8 mouse cellular contexts compared by ENCODE assay signal in genomic region chr2:174327295-174327981, GRCm38 (mm10). TPM values are rescaled to one million over a fixed set of nuclear protein-coding genes. Genes with fewer than 3 reads are reported as not detected.
A peak's percentile ranks its signal among the peaks of the same experiment; 100 is the strongest.
DNase-seq lines count a peak whose midpoint lies in the region; ATAC-seq and TF ChIP-seq lines count a peak whose summit lies in the region.

No protein-coding gene starts in this region.

- H3K4me2 ChIP-seq in intestine, embryonic 15.5 days (replicated peaks) = peak overlapping the region; percentile 79
- H3K4me2 ChIP-seq in limb, embryonic 13.5 days (replicated peaks) = peak overlapping the region; percentile 80
- peak overlapping the region; percentile 69 for H3K4me2 ChIP-seq in midbrain, embryonic 15.5 days

- H3K9ac ChIP-seq in intestine, embryonic 15.5 days = peak overlapping the region; percentile 54
- peak overlapping the region; percentile 100 for H3K9ac ChIP-seq in limb, embryonic 13.5 days
- H3K9ac ChIP-seq in midbrain, embryonic 15.5 days = peak overlapping the region; percentile 59

- no peaks in the 10 kb centered on the region for H3K36me3 ChIP-seq in intestine, embryonic 15.5 days
- peaks cover 20% of the 10 kb centered on the region for H3K36me3 ChIP-seq in limb, embryonic 13.5 days
- H3K36me3 ChIP-seq in midbrain, embryonic 15.5 days (replicated peaks) = no peaks in the 10 kb centered on the region

- DNase-seq in heart, adult 11 months = peak; percentile 98
- DNase-seq in heart, adult 8-10 months (ENCODE audit: low spot score) = no peak
- peak; percentile 56 to 57 for DNase-seq in cerebellum, postnatal 4 days (ENCODE audit: low spot score in 2 of 2)
- peak; percentile 76 for DNase-seq in gastrocnemius, adult 2 months
- DNase-seq in spleen, postnatal 10 days (ENCODE audit: low spot score in 2 of 2) = peak; percentile 68 to 78

- H3K27me3 ChIP-seq in intestine, embryonic 15.5 days (replicated peaks) = no peaks in the 10 kb centered on the region
- H3K27me3 ChIP-seq in limb, embryonic 13.5 days = no peaks in the 10 kb centered on the region
- H3K27me3 ChIP-seq in midbrain, embryonic 15.5 days (replicated peaks) = no peaks in the 10 kb centered on the region

- peaks cover 8% of the 10 kb centered on the region for H3K4me1 ChIP-seq in intestine, embryonic 15.5 days (replicated peaks)
- peaks cover 26% of the 10 kb centered on the region for H3K4me1 ChIP-seq in limb, embryonic 13.5 days
- peaks cover 22% of the 10 kb centered on the region for H3K4me1 ChIP-seq in midbrain, embryonic 15.5 days

- H3K9me3 ChIP-seq in intestine, embryonic 15.5 days = no peaks in the 10 kb centered on the region
- H3K9me3 ChIP-seq in limb, embryonic 13.5 days = peaks cover 4% of the 10 kb centered on the region; the same call in 1 of the 2 replicates
- no peaks in the 10 kb centered on the region for H3K9me3 ChIP-seq in midbrain, embryonic 15.5 days

- intact Hi-C loops in gastrocnemius, adult 2 months (cut with DNase I) = loop anchor here (5.0 kb wide), 1 partner anchor 90 kb away; the partner anchor contains the start of gene Nelfcd

- WGBS in intestine, embryonic 15.5 days = 53% methylated on average over 64 of the region's 64 CpGs
- WGBS in limb, embryonic 13.5 days = 51% methylated on average over 64 of the region's 64 CpGs
- 46% methylated on average over 64 of the region's 64 CpGs for WGBS in midbrain, embryonic 15.5 days

- ATAC-seq in intestine, embryonic 15.5 days = peak; percentile 57
- ATAC-seq in limb, embryonic 13.5 days (ENCODE audit: low FRiP score, low read depth) = peak; percentile 38
- peak; percentile 75 for ATAC-seq in midbrain, embryonic 15.5 days (replicated peaks)

- TF ChIP-seq CTCF in gastrocnemius, adult 2 months (IDR thresholded peaks at IDR 0.05) = no peak

- H3K27ac ChIP-seq in gastrocnemius, adult 2 months = peak overlapping the region; percentile 99
- peak overlapping the region; percentile 61 for H3K27ac ChIP-seq in intestine, embryonic 15.5 days
- H3K27ac ChIP-seq in limb, embryonic 13.5 days = peak overlapping the region; percentile 100; the same call in 1 of the 2 replicates
- H3K27ac ChIP-seq in midbrain, embryonic 15.5 days = peak overlapping the region; percentile 72

- peak overlapping the region; percentile 98 for H3K4me3 ChIP-seq in gastrocnemius, adult 2 months
- H3K4me3 ChIP-seq in intestine, embryonic 15.5 days (replicated peaks) = peak overlapping the region; percentile 99
- peak overlapping the region; percentile 97 for H3K4me3 ChIP-seq in limb, embryonic 13.5 days
- peak overlapping the region; percentile 99 for H3K4me3 ChIP-seq in midbrain, embryonic 15.5 days

RNA-seq across cellular contexts. Expression of gene Gm20721, which starts 19.1 kb away (rescaled TPM):
- total RNA-seq in heart, adult 8-10 months (2022) = 1 to 10 TPM; 1.3 to 1.7 (median 1.5) TPM
- total RNA-seq in gastrocnemius, adult 2 months (2021) = 1 to 10 TPM; 1.9 to 3.4 TPM
- 29.6 and 40.8 TPM in 2 replicates for polyA plus RNA-seq in intestine, embryonic 15.5 days (2015; fragmentation: Nextera tagmentation; extraction: Ambion mirVana)
- polyA plus RNA-seq in limb, embryonic 13.5 days (2015; fragmentation: Nextera tagmentation; extraction: Ambion mirVana) = 21.5 and 25.3 TPM in 2 replicates
- polyA plus RNA-seq in midbrain, embryonic 15.5 days (2015; fragmentation: Nextera tagmentation; extraction: Ambion mirVana) = 8.2 and 16.1 TPM in 2 replicates

RNA-seq across cellular contexts. Expression of gene Gnas, which starts 43.3 kb away (rescaled TPM):
- 1,000 to 10,000 TPM; 1,172 to 1,307 (median 1,221) TPM for total RNA-seq in heart, adult 8-10 months (2022)
- 1,000 to 10,000 TPM; 1,330 to 1,331 TPM for total RNA-seq in gastrocnemius, adult 2 months (2021)
- 1,496 and 1,641 TPM in 2 replicates for polyA plus RNA-seq in intestine, embryonic 15.5 days (2015; fragmentation: Nextera tagmentation; extraction: Ambion mirVana)
- polyA plus RNA-seq in limb, embryonic 13.5 days (2015; fragmentation: Nextera tagmentation; extraction: Ambion mirVana) = 1,943 and 1,947 TPM in 2 replicates
- 1,362 and 1,368 TPM in 2 replicates for polyA plus RNA-seq in midbrain, embryonic 15.5 days (2015; fragmentation: Nextera tagmentation; extraction: Ambion mirVana)
